Mouse (Mus musculus) central nervous system, embryonic 18 days (tissue): Measurements from ENCODE around the gene D17H6S53E. TPM values are rescaled to one million over a fixed set of nuclear protein-coding genes. Genes with fewer than 3 reads are reported as not detected.

Source experiments
- polyA plus RNA-seq: library from polyadenylated mRNA; depleted of rRNA; stranded (reverse); fragments of >200 nt; gene quantifications from 2 replicates; pipeline ENCODE4 v1.2.3, GENCODE M21; 2012; rRNA removed

D17H6S53E gene
- polyA plus RNA-seq: 5.2 and 5.6 TPM in 2 replicates

GRCm38 (mm10) chr17:35126206-35126611, at the start of gene D17H6S53E:
Gene D17H6S53E, plus strand, starts transcription at chr17:35126373.

GRCm38 (mm10) chr17:35076507-35077176, 49.5 kb upstream of the D17H6S53E start, which contains the start of gene Ly6g6e:
Gene Ly6g6e, plus strand, starts transcription at chr17:35076902.

GRCm38 (mm10) chr17:35077786-35078233, 48.4 kb upstream of the D17H6S53E start, which contains the start of gene Ly6g6d:
Gene Ly6g6d, minus strand, starts transcription at chr17:35078065.

GRCm38 (mm10) chr17:35085208-35085865, 40.8 kb upstream of the D17H6S53E start, which contains the start of gene Ly6g6f:
Gene Ly6g6f, minus strand, starts transcription at chr17:35085610.

GRCm38 (mm10) chr17:35088825-35089644, 37.1 kb upstream of the D17H6S53E start, which contains the start of gene Abhd16a:
Gene Abhd16a, plus strand, starts transcription at chr17:35089263.

GRCm38 (mm10) chr17:35108097-35108496, 18.1 kb upstream of the D17H6S53E start, which contains the start of gene Ly6g5c:
Gene Ly6g5c, plus strand, starts transcription at chr17:35108279.

GRCm38 (mm10) chr17:35115046-35116019, 10.8 kb upstream of the D17H6S53E start, which contains the start of gene Ly6g5b:
Gene Ly6g5b, minus strand, starts transcription at chr17:35115428.

GRCm38 (mm10) chr17:35121143-35121799, 4.9 kb upstream of the D17H6S53E start, which contains the start of gene Gpank1:
Gene Gpank1, plus strand, starts transcription at chr17:35121455.

GRCm38 (mm10) chr17:35121871-35122303, 4.3 kb upstream of the D17H6S53E start, which contains the start of gene Csnk2b:
Gene Csnk2b, minus strand, starts transcription at chr17:35122053.

GRCm38 (mm10) chr17:35131500-35132173, 5.5 kb downstream of the D17H6S53E start, which contains the start of gene Apom:
Gene Apom, minus strand, starts transcription at chr17:35132050.

GRCm38 (mm10) chr17:35134801-35135590, 8.8 kb downstream of the D17H6S53E start, which contains the start of gene Bag6:
Gene Bag6, plus strand, starts transcription at chr17:35135178.

GRCm38 (mm10) chr17:35164568-35165450, 38.6 kb downstream of the D17H6S53E start, which contains the start of gene Prrc2a:
Gene Prrc2a, minus strand, starts transcription at chr17:35164897.

GRCm38 (mm10) chr17:35175968-35176367, 49.8 kb downstream of the D17H6S53E start, which contains the start of gene Aif1:
Gene Aif1, minus strand, starts transcription at chr17:35176068.

Other genes starting within 250 kb of the D17H6S53E start
- 73.3 and 74.1 TPM in 2 replicates for gene Zbtb12, start 246.9 kb upstream of the D17H6S53E start, polyA plus RNA-seq
- 0.29 TPM in 1 of 2 replicates, not detected in the other for gene Gm20547, start 244.3 kb upstream of the D17H6S53E start, polyA plus RNA-seq
- gene C2, start 228.1 kb upstream of the D17H6S53E start, polyA plus RNA-seq: 2.4 and 3.2 TPM in 2 replicates
- 311 and 328 TPM in 2 replicates for gene Ehmt2, start 227.9 kb upstream of the D17H6S53E start, polyA plus RNA-seq
- gene Slc44a4, start 211.9 kb upstream of the D17H6S53E start, polyA plus RNA-seq: 0.04 and 0.06 TPM in 2 replicates
- 30.5 and 30.9 TPM in 2 replicates for gene Neu1, start 195.1 kb upstream of the D17H6S53E start, polyA plus RNA-seq
- gene Hspa1b, start 167.1 kb upstream of the D17H6S53E start, polyA plus RNA-seq: 8.8 and 9.7 TPM in 2 replicates
- not detected in 2 replicates for gene Gm20481, start 156.5 kb upstream of the D17H6S53E start, polyA plus RNA-seq
- gene Hspa1a, start 154.2 kb upstream of the D17H6S53E start, polyA plus RNA-seq: 13.2 and 13.5 TPM in 2 replicates
- 0.62 and 0.90 TPM in 2 replicates for gene Hspa1l, start 153.7 kb upstream of the D17H6S53E start, polyA plus RNA-seq
- 93.6 and 101 TPM in 2 replicates for gene Lsm2, start 144.5 kb upstream of the D17H6S53E start, polyA plus RNA-seq
- gene Vars, start 125.4 kb upstream of the D17H6S53E start, polyA plus RNA-seq: 78.1 and 85.3 TPM in 2 replicates
- 0.48 TPM in 2 replicates for gene Vwa7, start 109.8 kb upstream of the D17H6S53E start, polyA plus RNA-seq
- gene Sapcd1, start 98.4 kb upstream of the D17H6S53E start, polyA plus RNA-seq: 2.1 and 2.3 TPM in 2 replicates
- 2.7 and 3.0 TPM in 2 replicates for gene Msh5, start 79.6 kb upstream of the D17H6S53E start, polyA plus RNA-seq
- 45.7 and 47.6 TPM in 2 replicates for gene Clic1, start 76.4 kb upstream of the D17H6S53E start, polyA plus RNA-seq
- 243 and 254 TPM in 2 replicates for gene Ddah2, start 67.3 kb upstream of the D17H6S53E start, polyA plus RNA-seq
- 2.1 TPM in 1 of 2 replicates, not detected in the other for gene Ly6g6c, start 61.0 kb upstream of the D17H6S53E start, polyA plus RNA-seq
- 0.03 and 0.10 TPM in 2 replicates for gene Mpig6b, start 60.2 kb upstream of the D17H6S53E start, polyA plus RNA-seq
- gene Ly6g6e, start 49.5 kb upstream of the D17H6S53E start, polyA plus RNA-seq: 6.6 and 10.1 TPM in 2 replicates
- 1.3 and 1.6 TPM in 2 replicates for gene Ly6g6d, start 48.3 kb upstream of the D17H6S53E start, polyA plus RNA-seq
- gene Ly6g6f, start 40.8 kb upstream of the D17H6S53E start, polyA plus RNA-seq: 0.09 and 0.19 TPM in 2 replicates
- gene Abhd16a, start 37.1 kb upstream of the D17H6S53E start, polyA plus RNA-seq: 110 and 114 TPM in 2 replicates
- not detected in 2 replicates for gene Ly6g5c, start 18.1 kb upstream of the D17H6S53E start, polyA plus RNA-seq
- 2.3 TPM in 2 replicates for gene Ly6g5b, start 10.9 kb upstream of the D17H6S53E start, polyA plus RNA-seq
- 17.4 and 18.3 TPM in 2 replicates for gene Gpank1, start 4.9 kb upstream of the D17H6S53E start, polyA plus RNA-seq
- gene Csnk2b, start 4.3 kb upstream of the D17H6S53E start, polyA plus RNA-seq: 170 and 198 TPM in 2 replicates
- 0.65 and 0.84 TPM in 2 replicates for gene Apom, start 5.7 kb downstream of the D17H6S53E start, polyA plus RNA-seq
- gene Bag6, start 8.8 kb downstream of the D17H6S53E start, polyA plus RNA-seq: 237 and 290 TPM in 2 replicates
- 228 and 250 TPM in 2 replicates for gene Prrc2a, start 38.5 kb downstream of the D17H6S53E start, polyA plus RNA-seq
- gene Aif1, start 49.7 kb downstream of the D17H6S53E start, polyA plus RNA-seq: 3.7 and 3.9 TPM in 2 replicates
- gene Lst1, start 62.1 kb downstream of the D17H6S53E start, polyA plus RNA-seq: 15.7 and 18.5 TPM in 2 replicates
- gene Ltb, start 68.1 kb downstream of the D17H6S53E start, polyA plus RNA-seq: 0.76 and 0.84 TPM in 2 replicates
- gene Tnf, start 75.6 kb downstream of the D17H6S53E start, polyA plus RNA-seq: 0.05 TPM in 2 replicates
- gene Lta, start 79.0 kb downstream of the D17H6S53E start, polyA plus RNA-seq: 0.57 and 0.62 TPM in 2 replicates
- not detected in 2 replicates for gene Gm16181, start 94.5 kb downstream of the D17H6S53E start, polyA plus RNA-seq
- gene Atp6v1g2, start 107.3 kb downstream of the D17H6S53E start, polyA plus RNA-seq: 147 and 148 TPM in 2 replicates
- gene Nfkbil1, start 109.4 kb downstream of the D17H6S53E start, polyA plus RNA-seq: 14.3 and 14.8 TPM in 2 replicates
- gene Ddx39b, start 115.4 kb downstream of the D17H6S53E start, polyA plus RNA-seq: 727 and 778 TPM in 2 replicates
- gene H2-D1, start 136.4 kb downstream of the D17H6S53E start, polyA plus RNA-seq: 60.4 and 60.8 TPM in 2 replicates
- gene H2-Q1, start 194.0 kb downstream of the D17H6S53E start, polyA plus RNA-seq: 0.27 and 0.48 TPM in 2 replicates
- 7.8 and 8.7 TPM in 2 replicates for gene H2-Q2, start 215.9 kb downstream of the D17H6S53E start, polyA plus RNA-seq